Mouse (Mus musculus): Measurements from ENCODE around the gene Psd. TPM values are rescaled to one million over a fixed set of nuclear protein-coding genes. Genes with fewer than 3 reads are reported as not detected.
A peak's percentile ranks its signal among the peaks of the same experiment; 100 is the strongest.

Gene Psd
- total and polyA plus RNA-seq, 3 experiments, result 0.60 to 1.6 (median 0.80) TPM

GRCm38 (mm10) chr19:46321101-46321943, 5.6 kb downstream of the Psd start:
- Histone ChIP-seq H3K4me3 (no peak overlapping the region), H3K27me3 (ENCODE audit: control insufficient read depth, insufficient read depth, low read length) (peaks cover 21% of the 10 kb centered on the region), H3K4me1 (ENCODE audit: control insufficient read depth, insufficient read depth, low read length) (peaks cover 2% of the 10 kb centered on the region; the same call in 1 of the 2 replicates), H3K36me3 (ENCODE audit: control insufficient read depth, insufficient read depth, low read length) (no peaks in the 10 kb centered on the region), H3K27ac (no peak overlapping the region), H3K9ac (ENCODE audit: low read depth, low read length) (no peak overlapping the region), H3K79me2 (replicated peaks; ENCODE audit: control insufficient read depth, insufficient read depth, low read length) (no peaks in the 10 kb centered on the region)
- 35% methylated on average over 6 of the region's 6 CpGs for WGBS
- DNase-seq, result peak in 1 of 2 experiments; percentile 14
- intact Hi-C loops (cut with DNase I), result no loop called here
- TF ChIP-seq CTCF (IDR thresholded peaks at IDR 0.05) (no peak), EP300 (IDR thresholded peaks at IDR 0.05; ENCODE audit: insufficient read depth, low read depth, low read length) (no peak), POLR2A (IDR thresholded peaks at IDR 0.05; ENCODE audit: insufficient read depth, low read depth, low read length) (no peak)

- Histone ChIP-seq H3K36me3 (ENCODE audit: control insufficient read depth, insufficient read depth, low read length) (no peaks in the 10 kb centered on the region), H3K27me3 (ENCODE audit: control insufficient read depth, insufficient read depth, low read length) (peaks cover 27% of the 10 kb centered on the region), H3K4me3 (no peak overlapping the region), H3K79me2 (replicated peaks; ENCODE audit: control insufficient read depth, insufficient read depth, low read length) (no peaks in the 10 kb centered on the region), H3K9ac (ENCODE audit: low read depth, low read length) (no peak overlapping the region), H3K27ac (no peak overlapping the region), H3K4me1 (ENCODE audit: control insufficient read depth, insufficient read depth, low read length) (peaks cover 2% of the 10 kb centered on the region; the same call in 1 of the 2 replicates)
- WGBS, result 75% methylated on average over 8 of the region's 8 CpGs
- TF ChIP-seq CTCF (IDR thresholded peaks at IDR 0.05), result no peak
- no peak for TF ChIP-seq EP300 (IDR thresholded peaks at IDR 0.05; ENCODE audit: insufficient read depth, low read depth, low read length)
- no peak for TF ChIP-seq POLR2A (IDR thresholded peaks at IDR 0.05; ENCODE audit: insufficient read depth, low read depth, low read length)
- DNase-seq, result peak; percentile 1 to 14
- intact Hi-C loops (cut with DNase I), result no loop called here
Measured at GRCm38 (mm10) chr19:46320076-46320785, 6.7 kb downstream of the Psd start.

GRCm38 (mm10) chr19:46318586-46319378, 8.2 kb downstream of the Psd start:
- Histone ChIP-seq H3K9ac (ENCODE audit: low read depth, low read length) (no peak overlapping the region), H3K27me3 (ENCODE audit: control insufficient read depth, insufficient read depth, low read length) (peaks cover 27% of the 10 kb centered on the region), H3K27ac (no peak overlapping the region), H3K4me3 (no peak overlapping the region), H3K36me3 (ENCODE audit: control insufficient read depth, insufficient read depth, low read length) (no peaks in the 10 kb centered on the region), H3K4me1 (ENCODE audit: control insufficient read depth, insufficient read depth, low read length) (peaks cover 2% of the 10 kb centered on the region; the same call in 1 of the 2 replicates), H3K79me2 (replicated peaks; ENCODE audit: control insufficient read depth, insufficient read depth, low read length) (no peaks in the 10 kb centered on the region)
- WGBS, result 11% methylated on average over 16 of the region's 16 CpGs
- DNase-seq, result peak; percentile 52 to 59
- TF ChIP-seq POLR2A (IDR thresholded peaks at IDR 0.05; ENCODE audit: insufficient read depth, low read depth, low read length) (no peak), EP300 (IDR thresholded peaks at IDR 0.05; ENCODE audit: insufficient read depth, low read depth, low read length) (no peak), CTCF (IDR thresholded peaks at IDR 0.05) (no peak)
- intact Hi-C loops (cut with DNase I), result no loop called here

- H3K79me2 ChIP-seq (replicated peaks; ENCODE audit: control insufficient read depth, insufficient read depth, low read length), result no peaks in the 10 kb centered on the region
- no peaks in the 10 kb centered on the region for H3K36me3 ChIP-seq (ENCODE audit: control insufficient read depth, insufficient read depth, low read length)
- peak; percentile 45 to 48 for DNase-seq
- WGBS, result 2% methylated on average over 25 of the region's 42 CpGs
- H3K27ac ChIP-seq, result no peak overlapping the region
- peak overlapping the region; percentile 14; the same call in 1 of the 2 replicates for H3K4me3 ChIP-seq
- peaks cover 2% of the 10 kb centered on the region; the same call in 1 of the 2 replicates for H3K4me1 ChIP-seq (ENCODE audit: control insufficient read depth, insufficient read depth, low read length)
- H3K27me3 ChIP-seq (ENCODE audit: control insufficient read depth, insufficient read depth, low read length), result peaks cover 27% of the 10 kb centered on the region
- intact Hi-C loops (cut with DNase I), result no loop called here
- no peak for TF ChIP-seq POLR2A (IDR thresholded peaks at IDR 0.05; ENCODE audit: insufficient read depth, low read depth, low read length)
- TF ChIP-seq CTCF (IDR thresholded peaks at IDR 0.05), result no peak
- TF ChIP-seq EP300 (IDR thresholded peaks at IDR 0.05; ENCODE audit: insufficient read depth, low read depth, low read length), result no peak
- H3K9ac ChIP-seq (ENCODE audit: low read depth, low read length), result peak overlapping the region; percentile 15; the same call in 1 of the 2 replicates
Measured at GRCm38 (mm10) chr19:46318031-46318471, 8.9 kb downstream of the Psd start.

- H3K79me2 ChIP-seq (replicated peaks; ENCODE audit: control insufficient read depth, insufficient read depth, low read length), result no peaks in the 10 kb centered on the region
- DNase-seq, result peak in 1 of 2 experiments; percentile 24
- peaks cover 27% of the 10 kb centered on the region for H3K27me3 ChIP-seq (ENCODE audit: control insufficient read depth, insufficient read depth, low read length)
- H3K27ac ChIP-seq, result no peak overlapping the region
- 0 out of 2 replicates have a peak overlapping the region, but pooled peaks have one; percentile 10 for H3K9ac ChIP-seq (ENCODE audit: low read depth, low read length)
- TF ChIP-seq CTCF (IDR thresholded peaks at IDR 0.05) (no peak), POLR2A (IDR thresholded peaks at IDR 0.05; ENCODE audit: insufficient read depth, low read depth, low read length) (no peak), EP300 (IDR thresholded peaks at IDR 0.05; ENCODE audit: insufficient read depth, low read depth, low read length) (no peak)
- H3K4me3 ChIP-seq, result no peak overlapping the region
- 1% methylated on average over 35 of the region's 48 CpGs for WGBS
- intact Hi-C loops (cut with DNase I), result no loop called here
- no peaks in the 10 kb centered on the region for H3K36me3 ChIP-seq (ENCODE audit: control insufficient read depth, insufficient read depth, low read length)
- H3K4me1 ChIP-seq (ENCODE audit: control insufficient read depth, insufficient read depth, low read length), result peaks cover 2% of the 10 kb centered on the region; the same call in 1 of the 2 replicates
Measured at GRCm38 (mm10) chr19:46317546-46317885, 9.4 kb downstream of the Psd start.

Data from heart, adult 2 months (tissue).